Mouse (Mus musculus): Measurements from ENCODE around the gene Usp4.

Usp4 gene

DNA sequence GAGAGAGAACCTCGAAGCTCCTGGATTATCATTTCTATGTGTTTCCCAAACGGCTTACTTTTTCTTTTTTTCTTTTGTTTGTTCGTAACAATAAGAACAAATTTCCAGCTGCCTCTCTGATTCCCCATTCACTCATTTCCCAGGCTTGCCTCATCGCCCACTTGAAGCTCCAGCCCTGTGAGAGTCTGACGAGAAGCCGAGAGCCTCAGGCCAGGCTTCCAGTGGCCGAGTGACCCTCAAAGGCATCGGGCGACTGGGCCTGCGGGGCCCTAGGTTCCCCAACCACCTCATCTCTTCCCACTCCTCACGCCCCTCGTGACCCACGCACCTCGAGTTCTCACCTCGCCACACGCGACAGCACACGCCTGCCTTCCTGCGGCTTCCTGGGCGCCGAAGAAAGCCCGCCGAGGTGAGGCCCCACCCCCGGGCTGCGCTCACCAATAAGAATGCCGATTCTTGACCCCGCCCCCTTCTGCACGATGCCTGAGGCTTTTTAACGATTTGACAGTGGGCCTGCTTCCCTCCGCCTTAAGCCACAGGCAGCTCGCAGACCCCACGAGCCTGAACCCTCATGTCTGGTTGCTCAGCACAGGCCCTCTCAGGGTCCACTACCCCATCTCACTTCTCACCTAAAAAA is 83.9 kb downstream of the Usp4 start:
- CTCF ChIA-PET, result interaction anchor here in 3 of 4 experiments (0.7 to 1.3 kb wide), 5 partner anchors 21 to 307 kb away, joined by 3 to 6 read pairs (median 4); no protein-coding TSS in a partner anchor

DNA sequence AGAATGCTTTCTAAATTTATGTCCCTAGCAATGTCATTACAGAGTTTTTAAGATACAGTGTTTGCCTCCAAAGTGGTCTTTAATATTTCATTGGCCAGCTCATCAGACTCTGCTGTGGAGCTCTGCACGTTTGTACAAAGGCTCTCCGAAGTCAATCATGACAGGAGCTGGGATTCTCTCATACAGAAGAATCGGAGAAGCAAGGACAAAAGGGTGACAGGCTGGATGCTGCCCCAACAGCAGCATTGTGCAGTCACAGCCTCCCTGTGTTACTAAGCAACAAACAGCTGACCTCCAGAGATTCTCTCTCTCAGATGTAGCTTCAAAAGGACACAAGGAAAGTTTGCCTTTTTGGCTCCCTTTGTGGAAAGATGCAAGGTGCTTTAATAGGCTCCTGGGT is 88.5 kb downstream of the Usp4 start, which contains the start of gene BC048562:
BC048562 (plus strand) TSS at position 301 of the 400 bp plus-strand sequence.
- CTCF ChIA-PET, result interaction anchor here in 2 of 4 experiments (1.7 kb wide), 2 partner anchors 16 to 17 kb away, joined by 5 to 8 read pairs; no protein-coding TSS in a partner anchor
- POLR2A ChIA-PET, result interaction anchor here in 2 of 4 experiments (0.6 to 1.2 kb wide), 3 partner anchors 82 to 130 kb away, joined by 3 to 6 read pairs (median 3); partner anchors contain the start of gene Tcta (in 1 of the 2)

More for the DNA sequence above, 83.9 kb downstream of the Usp4 start:
- POLR2A ChIA-PET, result interaction anchor here in 3 of 4 experiments (0.7 to 1.1 kb wide), 3 partner anchors 21 to 524 kb away, joined by 3 to 4 read pairs (median 4); no protein-coding TSS in a partner anchor

- ChIA-PET CTCF (interaction anchor here in 3 of 4 experiments (1.0 to 2.1 kb wide), 3 partner anchors 13 to 17 kb away, joined by 3 to 10 read pairs (median 5); no protein-coding TSS in a partner anchor), POLR2A (interaction anchor here in 1 of 4 experiments (0.5 to 1.2 kb wide), 3 partner anchors 101 to 1324 kb away, joined by 3 to 4 read pairs (median 3); partner anchors contain the start of gene Gpx1)
Observed at GRCm38 (mm10) chr9:108439176-108439575, 91.5 kb downstream of the Usp4 start.

DNA sequence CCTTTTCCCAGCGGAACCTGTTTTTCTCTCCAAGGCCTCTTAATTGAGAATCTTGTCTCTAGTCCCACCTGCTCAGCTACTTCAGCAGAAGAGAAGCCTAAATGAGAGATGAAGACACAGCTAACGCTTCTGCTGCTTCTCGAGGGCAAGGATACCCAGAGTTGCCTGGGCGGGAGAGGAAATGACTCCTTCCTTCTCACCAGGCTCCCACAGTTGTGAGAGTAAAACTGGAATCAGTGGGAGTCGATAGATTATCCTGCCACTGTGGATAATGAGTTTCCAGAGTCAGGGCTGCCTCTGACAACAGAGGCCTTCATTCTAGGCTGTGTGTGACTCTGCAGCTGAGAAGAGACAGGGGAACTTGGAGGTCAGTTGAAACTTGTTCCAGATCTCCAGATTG is 92.8 kb downstream of the Usp4 start:
- CTCF ChIA-PET, result interaction anchor here in 3 of 4 experiments (0.5 to 2.1 kb wide), 7 partner anchors 10 to 201 kb away, joined by 3 to 10 read pairs (median 3); no protein-coding TSS in a partner anchor
- POLR2A ChIA-PET, result interaction anchor here in 3 of 4 experiments (0.5 to 1.5 kb wide), 4 partner anchors 12 to 152 kb away, joined by 3 to 6 read pairs (median 4); partner anchors contain the start of gene Gpx1 (in 1 of the 3)

DNA sequence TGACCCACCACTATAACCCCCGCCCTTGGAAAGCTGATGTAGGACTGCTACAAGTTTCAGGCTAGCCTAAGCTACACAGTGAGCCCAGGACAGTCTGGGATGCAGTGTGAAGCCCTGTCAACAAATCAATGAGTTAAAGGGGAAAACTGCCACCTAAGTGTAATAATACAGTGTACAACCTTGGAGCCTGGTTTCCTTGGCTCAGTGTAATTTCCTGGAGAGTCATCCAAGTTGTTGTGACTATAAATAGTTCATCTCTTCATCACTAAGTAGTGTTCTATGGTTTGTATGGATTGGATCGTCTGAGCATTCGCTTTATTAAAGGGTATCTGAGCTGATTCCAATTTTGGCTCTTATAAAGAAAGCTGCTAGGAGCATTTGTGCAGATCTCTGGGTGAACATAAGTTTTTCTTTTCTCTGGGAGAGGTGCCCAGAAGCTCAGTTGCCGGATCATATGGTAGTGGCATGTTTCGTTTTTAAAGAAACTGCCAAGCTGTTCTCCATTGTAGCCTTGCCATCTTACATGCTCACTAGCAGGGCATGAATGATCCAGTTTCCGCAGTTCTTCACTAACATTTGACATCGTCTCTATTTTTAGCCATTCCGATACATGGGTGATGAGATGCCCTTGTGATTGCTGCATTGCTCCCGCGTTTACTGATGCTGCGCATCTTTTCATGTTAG is 93.7 kb downstream of the Usp4 start:
- POLR2A ChIA-PET, result interaction anchor here in 3 of 4 experiments (0.5 to 1.5 kb wide), 5 partner anchors 14 to 151 kb away, joined by 3 to 6 read pairs (median 4); partner anchors contain the start of genes Gpx1 (in 1 of the 3), Rhoa (in 1 of the 3) and Tcta (in 1 of the 3)

More for the DNA sequence above, 93.7 kb downstream of the Usp4 start:
- CTCF ChIA-PET, result interaction anchor here in 2 of 4 experiments (0.7 to 2.1 kb wide), 3 partner anchors 9 to 202 kb away, joined by 3 to 10 read pairs (median 3); no protein-coding TSS in a partner anchor
